In the genomic region with DNA sequence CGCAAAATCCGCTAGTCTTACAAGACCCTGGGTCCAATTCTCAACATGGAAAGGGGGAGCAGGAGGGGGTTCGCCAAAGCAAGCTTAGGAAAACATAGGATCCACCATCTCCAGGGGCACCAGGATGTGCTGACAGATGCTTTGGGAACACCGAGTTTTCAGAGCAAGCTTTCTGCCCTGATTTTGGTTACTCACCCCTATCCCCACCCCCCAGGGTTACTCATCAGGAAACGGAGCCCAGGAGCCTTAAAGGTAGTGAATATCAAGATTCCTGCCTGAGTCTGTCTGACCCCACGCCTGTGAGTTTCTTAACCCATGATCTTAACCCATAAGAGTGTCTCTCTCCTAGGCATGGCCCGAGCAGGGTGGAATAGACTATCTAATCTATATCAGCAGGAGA, we compare ENCODE assay signal across 21 mouse cellular contexts. TPM values are rescaled to one million over a fixed set of nuclear protein-coding genes. Genes with fewer than 3 reads are reported as not detected.
DNase-seq lines count a peak whose midpoint lies in the region; ATAC-seq lines count a peak whose summit lies in the region.
"Had no signal": no experiment of that assay in that cellular context is flagged by ENCODE, and none has a peak within 500 bp of the region (broad histone marks: within the 10 kb centered on the region; RNA-seq: fewer than 3 reads in every experiment).

No protein-coding gene starts in this region.

- H3K9me3 ChIP-seq in embryonic facial prominence, embryonic 13.5 days, result 0 out of 2 replicates have a peak, but pooled peaks cover 5% of the 10 kb centered on the region
- H3K9me3 ChIP-seq in embryonic facial prominence, embryonic 10.5 days, result peaks cover 5% of the 10 kb centered on the region; the same call in 1 of the 2 replicates
- peaks cover 8% of the 10 kb centered on the region for H3K9me3 ChIP-seq in limb, embryonic 12.5 days
- no peaks in the 10 kb centered on the region for H3K9me3 ChIP-seq in limb, embryonic 10.5 days (replicated peaks)
- no peaks in the 10 kb centered on the region for H3K9me3 ChIP-seq in embryonic facial prominence, embryonic 15.5 days (replicated peaks)
- H3K9me3 ChIP-seq in intestine, embryonic 16.5 days (ENCODE audit: control insufficient read depth, low read length), result peaks cover 5% of the 10 kb centered on the region; the same call in 1 of the 2 replicates
- H3K9me3 ChIP-seq: limb, embryonic 15.5 days; liver, embryonic 15.5 days; neural tube, embryonic 13.5 days had no signal

- intact Hi-C loops in left cerebral cortex, postnatal 10 days (cut with DNase I), result no loop called here

- 0 out of 2 replicates have a peak overlapping the region, but pooled peaks have one; percentile 5 for H3K4me2 ChIP-seq in embryonic facial prominence, embryonic 13.5 days
- H3K4me2 ChIP-seq in limb, embryonic 12.5 days, result peak overlapping the region; percentile 10; the same call in 1 of the 2 replicates
- H3K4me2 ChIP-seq in embryonic facial prominence, embryonic 15.5 days (replicated peaks), result no peak overlapping the region
- H3K4me2 ChIP-seq in intestine, embryonic 16.5 days (ENCODE audit: low read depth, low read length), result no peak overlapping the region
- H3K4me2 ChIP-seq: hindbrain, embryonic 12.5 days; liver, embryonic 15.5 days; midbrain, embryonic 12.5 days had no signal

- no peaks in the 10 kb centered on the region for H3K36me3 ChIP-seq in embryonic facial prominence, embryonic 13.5 days
- H3K36me3 ChIP-seq in embryonic facial prominence, embryonic 10.5 days (replicated peaks), result no peaks in the 10 kb centered on the region
- no peaks in the 10 kb centered on the region for H3K36me3 ChIP-seq in limb, embryonic 12.5 days
- no peaks in the 10 kb centered on the region for H3K36me3 ChIP-seq in limb, embryonic 10.5 days
- H3K36me3 ChIP-seq in embryonic facial prominence, embryonic 15.5 days, result no peaks in the 10 kb centered on the region
- H3K36me3 ChIP-seq in intestine, embryonic 16.5 days (ENCODE audit: control insufficient read depth, insufficient read depth, low read length), result no peaks in the 10 kb centered on the region
- H3K36me3 ChIP-seq: hindbrain, embryonic 12.5 days; limb, embryonic 15.5 days; liver, embryonic 15.5 days; midbrain, embryonic 12.5 days; neural tube, embryonic 13.5 days had no signal

- no peak overlapping the region for H3K4me3 ChIP-seq in embryonic facial prominence, embryonic 13.5 days
- H3K4me3 ChIP-seq in embryonic facial prominence, embryonic 10.5 days, result no peak overlapping the region; the same call in 1 of the 2 replicates
- no peak overlapping the region for H3K4me3 ChIP-seq in limb, embryonic 12.5 days (replicated peaks)
- H3K4me3 ChIP-seq in limb, embryonic 10.5 days, result no peak overlapping the region
- peak overlapping the region; percentile 68; the same call in 1 of the 2 replicates for H3K4me3 ChIP-seq in embryonic facial prominence, embryonic 15.5 days (replicated peaks)
- H3K4me3 ChIP-seq in intestine, embryonic 16.5 days (ENCODE audit: low read length), result no peak overlapping the region
- H3K4me3 ChIP-seq: hindbrain, embryonic 12.5 days; limb, embryonic 15.5 days; liver, embryonic 15.5 days; midbrain, embryonic 12.5 days; neural tube, embryonic 13.5 days had no signal

- no peak overlapping the region for H3K9ac ChIP-seq in embryonic facial prominence, embryonic 13.5 days
- no peak overlapping the region for H3K9ac ChIP-seq in limb, embryonic 12.5 days (replicated peaks)
- H3K9ac ChIP-seq in embryonic facial prominence, embryonic 15.5 days, result no peak overlapping the region
- H3K9ac ChIP-seq in intestine, embryonic 16.5 days (ENCODE audit: low read depth, low read length), result no peak overlapping the region
- H3K9ac ChIP-seq: hindbrain, embryonic 12.5 days; liver, embryonic 15.5 days; midbrain, embryonic 12.5 days; neural tube, embryonic 13.5 days had no signal

- WGBS in embryonic facial prominence, embryonic 13.5 days, result 43% methylated on average over 7 of the region's 7 CpGs
- WGBS in embryonic facial prominence, embryonic 10.5 days, result 43% methylated on average over 7 of the region's 7 CpGs
- 40% methylated on average over 7 of the region's 7 CpGs for whole genome bisulfite sequencing in limb, embryonic 12.5 days
- 47% methylated on average over 7 of the region's 7 CpGs for WGBS in limb, embryonic 10.5 days
- 49% methylated on average over 7 of the region's 7 CpGs for WGBS in embryonic facial prominence, embryonic 15.5 days
- 48% methylated on average over 7 of the region's 7 CpGs for WGBS in intestine, embryonic 16.5 days

- no peak for ATAC-seq in embryonic facial prominence, embryonic 13.5 days (ENCODE audit: insufficient number of reproducible peaks, insufficient read depth, low FRiP score, low TSS enrichment, low read depth)
- no peak for ATAC-seq in limb, embryonic 12.5 days (ENCODE audit: insufficient number of reproducible peaks, insufficient read depth, low FRiP score, low TSS enrichment, low read depth)
- no peak for ATAC-seq in embryonic facial prominence, embryonic 15.5 days (ENCODE audit: insufficient number of reproducible peaks, low FRiP score, low TSS enrichment, low read depth)
- ATAC-seq in intestine, embryonic 16.5 days, result no peak
- ATAC-seq: forebrain, embryonic 16.5 days had no signal

- DNase-seq in embryonic facial prominence, embryonic 10.5 days (ENCODE audit: low spot score), result no peak
- DNase-seq in limb, embryonic 10.5 days (ENCODE audit: low spot score), result no peak
- DNase-seq in 3T3-L1 (ENCODE audit: low read depth, low spot score), result peak; percentile 67
- no peak for DNase-seq in left cerebral cortex, postnatal 10 days (ENCODE audit: extremely low spot score in 1 of 2, low spot score in 2 of 2)
- DNase-seq: adrenal gland, adult 8-10 months; B cell, adult 2 months; embryo, embryonic 11 days; kidney, adult 8-10 months; kidney, postnatal 25 days; right cerebral cortex, adult 18-20 months; thymus, postnatal 14 days had no signal

- peaks cover 54% of the 10 kb centered on the region for H3K27me3 ChIP-seq in embryonic facial prominence, embryonic 13.5 days
- H3K27me3 ChIP-seq in embryonic facial prominence, embryonic 10.5 days (replicated peaks; ENCODE audit: low read depth, poor library complexity, severe bottlenecking), result peaks cover 70% of the 10 kb centered on the region
- peaks cover 49% of the 10 kb centered on the region for H3K27me3 ChIP-seq in limb, embryonic 12.5 days
- H3K27me3 ChIP-seq in limb, embryonic 10.5 days (ENCODE audit: low read depth, poor library complexity, severe bottlenecking), result peaks cover 66% of the 10 kb centered on the region
- H3K27me3 ChIP-seq in embryonic facial prominence, embryonic 15.5 days, result peaks cover 24% of the 10 kb centered on the region
- H3K27me3 ChIP-seq in intestine, embryonic 16.5 days (replicated peaks; ENCODE audit: control insufficient read depth, insufficient read depth, low read length), result peaks cover 13% of the 10 kb centered on the region; the same call in 1 of the 2 replicates

- peaks cover 35% of the 10 kb centered on the region for H3K4me1 ChIP-seq in embryonic facial prominence, embryonic 13.5 days
- peaks cover 49% of the 10 kb centered on the region for H3K4me1 ChIP-seq in embryonic facial prominence, embryonic 10.5 days
- peaks cover 33% of the 10 kb centered on the region for H3K4me1 ChIP-seq in limb, embryonic 12.5 days (replicated peaks)
- peaks cover 45% of the 10 kb centered on the region for H3K4me1 ChIP-seq in limb, embryonic 10.5 days
- H3K4me1 ChIP-seq in embryonic facial prominence, embryonic 15.5 days, result peaks cover 48% of the 10 kb centered on the region
- peaks cover 20% of the 10 kb centered on the region for H3K4me1 ChIP-seq in intestine, embryonic 16.5 days (ENCODE audit: control insufficient read depth, insufficient read depth, low read length)
- H3K4me1 ChIP-seq: liver, embryonic 15.5 days had no signal

- no peak overlapping the region for H3K27ac ChIP-seq in embryonic facial prominence, embryonic 13.5 days
- no peak overlapping the region for H3K27ac ChIP-seq in embryonic facial prominence, embryonic 10.5 days (replicated peaks)
- H3K27ac ChIP-seq in limb, embryonic 12.5 days, result no peak overlapping the region
- H3K27ac ChIP-seq in limb, embryonic 10.5 days, result no peak overlapping the region
- H3K27ac ChIP-seq in embryonic facial prominence, embryonic 15.5 days (replicated peaks), result no peak overlapping the region
- H3K27ac ChIP-seq in intestine, embryonic 16.5 days (ENCODE audit: low read length), result no peak overlapping the region
- H3K27ac ChIP-seq: hindbrain, embryonic 12.5 days; limb, embryonic 15.5 days; liver, embryonic 15.5 days; midbrain, embryonic 12.5 days; neural tube, embryonic 13.5 days had no signal

RNA-seq across cellular contexts. Expression of gene Tead4, which starts 2.4 kb away (rescaled TPM):
- 2.4 and 3.3 TPM in 2 replicates for polyA plus RNA-seq in embryonic facial prominence, embryonic 13.5 days (2015; fragmentation: Nextera tagmentation; extraction: Ambion mirVana)
- polyA plus RNA-seq in embryonic facial prominence, embryonic 10.5 days (2016; fragmentation: Nextera tagmentation; extraction: Ambion mirVana), result 2.9 and 3.2 TPM in 2 replicates
- polyA plus RNA-seq in limb, embryonic 12.5 days (2016; fragmentation: Nextera tagmentation; extraction: Ambion mirVana), result 3.5 TPM in 2 replicates
- polyA plus RNA-seq in limb, embryonic 10.5 days (2016; fragmentation: Nextera tagmentation; extraction: Ambion mirVana), result 2.5 and 3.2 TPM in 2 replicates
- polyA plus RNA-seq in embryonic facial prominence, embryonic 15.5 days (2015; fragmentation: Nextera tagmentation; extraction: Ambion mirVana), result 7.4 and 8.1 TPM in 2 replicates
- polyA plus RNA-seq in intestine, embryonic 16.5 days (2015; fragmentation: Nextera tagmentation; extraction: Ambion mirVana), result 2.1 and 2.3 TPM in 2 replicates
- 1 to 10 TPM in 1 of 2 experiments, under 1 TPM in 1; 0.85 to 1.1 TPM for total RNA-seq in left cerebral cortex, postnatal 10 days (2021)

RNA-seq across cellular contexts. Expression of gene Tulp3, which starts 57.4 kb away (rescaled TPM):
- 33.7 and 36.7 TPM in 2 replicates for polyA plus RNA-seq in embryonic facial prominence, embryonic 13.5 days (2015; fragmentation: Nextera tagmentation; extraction: Ambion mirVana)
- 22.2 and 23.4 TPM in 2 replicates for polyA plus RNA-seq in embryonic facial prominence, embryonic 10.5 days (2016; fragmentation: Nextera tagmentation; extraction: Ambion mirVana)
- polyA plus RNA-seq in limb, embryonic 12.5 days (2016; fragmentation: Nextera tagmentation; extraction: Ambion mirVana), result 21.0 and 23.6 TPM in 2 replicates
- 21.6 and 23.2 TPM in 2 replicates for polyA plus RNA-seq in limb, embryonic 10.5 days (2016; fragmentation: Nextera tagmentation; extraction: Ambion mirVana)
- polyA plus RNA-seq in embryonic facial prominence, embryonic 15.5 days (2015; fragmentation: Nextera tagmentation; extraction: Ambion mirVana), result 26.9 and 30.9 TPM in 2 replicates
- 10.1 and 11.3 TPM in 2 replicates for polyA plus RNA-seq in intestine, embryonic 16.5 days (2015; fragmentation: Nextera tagmentation; extraction: Ambion mirVana)
- 10 to 100 TPM; 16.9 to 17.6 TPM for total RNA-seq in left cerebral cortex, postnatal 10 days (2021)

Comparison
In these comparisons a context has a peak if more than half of its experiments do, and no peak if none do; other contexts are left out.
1. H3K4me2 ChIP-seq: peak in embryonic facial prominence, embryonic 13.5 days (single experiment) and limb, embryonic 12.5 days (single experiment); none in embryonic facial prominence, embryonic 15.5 days (single experiment) and intestine, embryonic 16.5 days (single experiment).